Mouse (Mus musculus): Measurements from ENCODE around the gene Grm8. TPM values are rescaled to one million over a fixed set of nuclear protein-coding genes. Genes with fewer than 3 reads are reported as not detected.

Grm8 gene
- total and polyA plus RNA-seq, 3 experiments, result 0.42 to 0.52 TPM; not detected in 1

GRCm38 (mm10) chr6:27545516-27545915 is 589.5 kb downstream of the Grm8 start:
- Histone ChIP-seq H3K27ac (ENCODE audit: control insufficient read depth, low read depth, low read length) (no peak overlapping the region), H3K9ac (ENCODE audit: control insufficient read depth, low read depth, low read length, poor library complexity, severe bottlenecking) (no peak overlapping the region), H3K36me3 (ENCODE audit: control insufficient read depth in 1 of 2, insufficient read depth in 2 of 2, low read length in 2 of 2) (no peaks in the 10 kb centered on the region), H3K79me2 (ENCODE audit: control insufficient read depth, insufficient read depth, low read length, poor library complexity) (no peaks in the 10 kb centered on the region), H3K9me3 (replicated peaks; ENCODE audit: insufficient read depth, low read length) (no peaks in the 10 kb centered on the region), H3K4me1 (ENCODE audit: control insufficient read depth in 1 of 2, insufficient read depth in 2 of 2, low read length in 2 of 2) (no peaks in the 10 kb centered on the region), H3K4me3 (ENCODE audit: control insufficient read depth in 1 of 2, insufficient read depth in 1 of 2, low read depth in 2 of 2, low read length in 2 of 2) (no peak overlapping the region), H3K27me3 (ENCODE audit: control insufficient read depth in 1 of 2, insufficient read depth in 2 of 2, low read length in 2 of 2) (no peaks in the 10 kb centered on the region)
- TF ChIP-seq NRF1 (IDR thresholded peaks at IDR 0.05; ENCODE audit: insufficient read depth, low read depth, low read length, poor library complexity, severe bottlenecking), result no peak
- TF ChIP-seq CHD2 (IDR thresholded peaks at IDR 0.05; ENCODE audit: low read length), result no peak
- no peak for TF ChIP-seq JUND (IDR thresholded peaks at IDR 0.05; ENCODE audit: low read depth, low read length)
- TF ChIP-seq ZMIZ1 (IDR thresholded peaks at IDR 0.05; ENCODE audit: low read depth, low read length), result no peak
- TF ChIP-seq HCFC1 (IDR thresholded peaks at IDR 0.05; ENCODE audit: low read depth, low read length), result no peak
- TF ChIP-seq MEF2A (IDR thresholded peaks at IDR 0.05; ENCODE audit: extremely low read depth, insufficient replicate concordance, low read depth, low read length, poor library complexity, severe bottlenecking), result no peak
- no peak for TF ChIP-seq CTCF (IDR thresholded peaks at IDR 0.05 in 2 of 3, conservative IDR thresholded peaks at IDR 0.05 in 1 of 3; ENCODE audit: control insufficient read depth in 1 of 3, insufficient read depth in 1 of 3, low read depth in 2 of 3, low read length in 3 of 3, poor library complexity in 1 of 3, severe bottlenecking in 1 of 3)
- no peak for TF ChIP-seq TAL1 (IDR thresholded peaks at IDR 0.05; ENCODE audit: low read length)
- no peak for TF ChIP-seq MAZ (IDR thresholded peaks at IDR 0.05; ENCODE audit: low read depth, low read length)
- TF ChIP-seq UBTF (IDR thresholded peaks at IDR 0.05; ENCODE audit: borderline replicate concordance, insufficient read depth, low read depth, low read length), result no peak
- no peak for TF ChIP-seq MYC (IDR thresholded peaks at IDR 0.05; ENCODE audit: low read depth, low read length)
- no peak for DNase-seq (ENCODE audit: low read depth, low spot score)

- TF ChIP-seq USF2 (IDR thresholded peaks at IDR 0.05; ENCODE audit: borderline replicate concordance in 1 of 2, insufficient read depth in 1 of 2, low read depth in 1 of 2, low read length in 2 of 2), result no peak
- no peak for TF ChIP-seq UBTF (IDR thresholded peaks at IDR 0.05; ENCODE audit: borderline replicate concordance, insufficient read depth, low read depth, low read length)
- TF ChIP-seq ELF1 (IDR thresholded peaks at IDR 0.05; ENCODE audit: low read depth, low read length), result no peak
- TF ChIP-seq KAT2A (conservative IDR thresholded peaks at IDR 0.05; ENCODE audit: low read depth, low read length), result no peak
- no peak for TF ChIP-seq USF1 (IDR thresholded peaks at IDR 0.05; ENCODE audit: low read depth, low read length)
- TF ChIP-seq CHD1 (IDR thresholded peaks at IDR 0.05; ENCODE audit: low read depth, low read length), result no peak
- no peak for TF ChIP-seq GABPA (IDR thresholded peaks at IDR 0.05; ENCODE audit: low read depth, low read length)
- no peak for TF ChIP-seq MYB (IDR thresholded peaks at IDR 0.05; ENCODE audit: low read depth, low read length)
- no peak for TF ChIP-seq CTCF (IDR thresholded peaks at IDR 0.05 in 2 of 3, conservative IDR thresholded peaks at IDR 0.05 in 1 of 3; ENCODE audit: control insufficient read depth in 1 of 3, insufficient read depth in 1 of 3, low read depth in 2 of 3, low read length in 3 of 3, poor library complexity in 1 of 3, severe bottlenecking in 1 of 3)
- TF ChIP-seq MYC (IDR thresholded peaks at IDR 0.05; ENCODE audit: low read depth, low read length), result no peak
- no peak for TF ChIP-seq ZNF384 (IDR thresholded peaks at IDR 0.05; ENCODE audit: low read depth, low read length)
- no peak for TF ChIP-seq SMC3 (IDR thresholded peaks at IDR 0.05; ENCODE audit: low read depth, low read length)
- no peak for TF ChIP-seq POLR2AphosphoS2 (IDR thresholded peaks at IDR 0.05; ENCODE audit: low read length)
- no peak for TF ChIP-seq ZMIZ1 (IDR thresholded peaks at IDR 0.05; ENCODE audit: low read depth, low read length)
- no peak for TF ChIP-seq NRF1 (IDR thresholded peaks at IDR 0.05; ENCODE audit: insufficient read depth, low read depth, low read length, poor library complexity, severe bottlenecking)
- TF ChIP-seq TBP (IDR thresholded peaks at IDR 0.05; ENCODE audit: low read depth, low read length), result no peak
- no peak for TF ChIP-seq EP300 (IDR thresholded peaks at IDR 0.05; ENCODE audit: low read depth in 1 of 2, low read length in 2 of 2)
- TF ChIP-seq TCF12 (IDR thresholded peaks at IDR 0.05; ENCODE audit: low read depth, low read length), result no peak
- no peaks in the 10 kb centered on the region for H3K9me3 ChIP-seq (replicated peaks; ENCODE audit: insufficient read depth, low read length)
- no peaks in the 10 kb centered on the region for H3K36me3 ChIP-seq (ENCODE audit: control insufficient read depth in 1 of 2, insufficient read depth in 2 of 2, low read length in 2 of 2)
- no peaks in the 10 kb centered on the region for H3K4me1 ChIP-seq (ENCODE audit: control insufficient read depth in 1 of 2, insufficient read depth in 2 of 2, low read length in 2 of 2)
- H3K9ac ChIP-seq (ENCODE audit: control insufficient read depth, low read depth, low read length, poor library complexity, severe bottlenecking), result no peak overlapping the region
- no peaks in the 10 kb centered on the region for H3K79me2 ChIP-seq (ENCODE audit: control insufficient read depth, insufficient read depth, low read length, poor library complexity)
- no peak for DNase-seq (ENCODE audit: low read depth, low spot score)
- H3K27ac ChIP-seq (ENCODE audit: control insufficient read depth, low read depth, low read length), result no peak overlapping the region
- H3K4me3 ChIP-seq (ENCODE audit: control insufficient read depth in 1 of 2, insufficient read depth in 1 of 2, low read depth in 2 of 2, low read length in 2 of 2), result no peak overlapping the region
- no peaks in the 10 kb centered on the region for H3K27me3 ChIP-seq (ENCODE audit: control insufficient read depth in 1 of 2, insufficient read depth in 2 of 2, low read length in 2 of 2)
Observed at GRCm38 (mm10) chr6:27517620-27518019, 617.4 kb downstream of the Grm8 start.

All from MEL (cell line).